Mouse (Mus musculus): Measurements from ENCODE around the gene Igsf10.

Gene Igsf10

GRCm38 (mm10) chr3:59290551-59290950, 53.6 kb downstream of the Igsf10 start:
- DNase-seq (ENCODE audit: low read depth): no peak

GRCm38 (mm10) chr3:59278620-59279019, 65.6 kb downstream of the Igsf10 start:
- no peak for DNase-seq (ENCODE audit: low read depth)

- no peak for DNase-seq (ENCODE audit: low read depth)
Observed at GRCm38 (mm10) chr3:59278254-59278533, 66.0 kb downstream of the Igsf10 start.

- DNase-seq (ENCODE audit: low read depth): no peak
Observed at GRCm38 (mm10) chr3:59277502-59278253, 66.5 kb downstream of the Igsf10 start.

DNA sequence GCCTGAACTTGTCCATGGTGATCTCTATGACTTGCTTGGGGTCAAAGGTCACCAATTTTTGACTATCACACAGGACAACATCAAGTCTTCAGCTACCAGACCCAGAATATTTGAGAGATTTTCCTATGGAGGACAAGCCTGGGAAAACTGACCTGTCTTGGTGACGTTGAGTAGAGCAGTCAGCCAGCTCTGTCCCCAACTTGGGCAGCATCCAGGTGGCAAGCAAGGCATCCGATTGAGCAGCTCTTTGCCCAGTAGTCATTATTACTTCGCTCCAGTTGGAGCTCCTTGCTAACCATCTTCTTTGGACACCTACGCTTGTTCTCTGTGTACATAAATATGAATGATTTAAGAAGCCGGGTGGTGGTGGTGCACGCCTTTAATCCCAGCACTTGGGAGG, 73.4 kb downstream of the Igsf10 start:
- DNase-seq (ENCODE audit: low read depth): no peak

Measured in 416B (cell line).